Mouse (Mus musculus) heart, embryonic 14.5 days (tissue): Measurements from ENCODE around the gene Gm21830. TPM values are rescaled to one million over a fixed set of nuclear protein-coding genes. Genes with fewer than 3 reads are reported as not detected.

Experiments used
- polyA plus RNA-seq: library from polyadenylated mRNA; unstranded; fragments of >200 nt; fragmentation: Nextera tagmentation; extraction: Ambion mirVana; gene quantifications from 2 replicates; pipeline ENCODE4 v1.2.1, GENCODE M21; 2014

Gm21830 gene
- polyA plus RNA-seq, 1 experiment from 2014 or later = not detected

Other genes with a start within 250 kb of the Gm21830 start
- gene Gm26727, start 19.5 kb downstream of the Gm21830 start, polyA plus RNA-seq = not detected in 2 replicates
- 0.32 and 0.35 TPM in 2 replicates for gene Xirp2, start 32.3 kb downstream of the Gm21830 start, polyA plus RNA-seq
- 7.1 and 8.9 TPM in 2 replicates for gene B3galt1, start 152.1 kb downstream of the Gm21830 start, polyA plus RNA-seq